Mouse (Mus musculus): ENCODE results near the gene Ripply2. TPM values are rescaled to one million over a fixed set of nuclear protein-coding genes. Genes with fewer than 3 reads are reported as not detected.

Ripply2 gene
- total RNA-seq, 2 experiments from 2014 or later = not detected

GRCm38 (mm10) chr9:87025764-87026163 lies 10.4 kb downstream of the Ripply2 start:
- no peak for DNase-seq

- peak; percentile 56 for DNase-seq
These were observed 12.2 kb downstream of the Ripply2 start for GRCm38 (mm10) chr9:87027423-87028084.

DNA sequence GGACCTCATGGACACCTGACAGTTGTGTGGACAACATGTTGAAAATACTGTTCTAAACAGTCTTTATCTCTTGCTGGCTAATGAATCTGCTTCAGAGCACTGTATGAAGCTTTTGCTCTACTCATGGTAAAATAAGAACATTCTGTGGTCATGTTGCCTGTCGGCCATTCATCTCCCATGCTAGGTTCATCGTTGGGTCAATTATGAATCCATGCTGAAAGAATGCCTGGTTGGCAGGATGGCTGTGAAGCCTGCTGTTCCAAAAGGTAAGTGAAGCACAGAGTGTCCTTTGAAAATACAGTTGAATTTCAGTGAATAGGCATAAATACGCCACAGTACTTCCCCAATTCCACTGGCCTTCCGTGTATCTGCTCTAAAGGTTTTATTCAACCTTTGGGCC lies 16.9 kb downstream of the Ripply2 start:
- no peak for DNase-seq

GRCm38 (mm10) chr9:87034831-87035580 lies 19.7 kb downstream of the Ripply2 start:
- no peak for DNase-seq

DNA sequence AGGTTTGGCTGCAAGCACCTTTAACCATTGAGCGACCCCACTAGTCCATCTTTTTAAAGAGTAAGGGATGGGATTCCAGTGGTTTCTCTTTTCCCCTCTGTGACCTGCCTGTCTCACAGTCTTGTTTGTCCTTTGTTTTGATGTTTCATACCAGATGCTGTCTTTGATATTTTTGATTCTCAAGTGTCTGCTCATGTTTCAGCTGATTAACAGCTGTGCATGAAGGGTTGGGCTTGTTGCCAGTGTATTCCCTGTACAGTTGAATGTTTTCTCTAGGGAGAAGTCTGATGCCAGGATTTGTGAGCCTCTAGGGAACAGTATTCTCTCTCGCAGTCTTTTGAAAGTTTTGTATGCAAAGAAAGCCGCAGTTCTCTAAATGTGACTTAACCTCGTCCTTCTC lies 34.1 kb downstream of the Ripply2 start:
- DNase-seq = no peak

DNA sequence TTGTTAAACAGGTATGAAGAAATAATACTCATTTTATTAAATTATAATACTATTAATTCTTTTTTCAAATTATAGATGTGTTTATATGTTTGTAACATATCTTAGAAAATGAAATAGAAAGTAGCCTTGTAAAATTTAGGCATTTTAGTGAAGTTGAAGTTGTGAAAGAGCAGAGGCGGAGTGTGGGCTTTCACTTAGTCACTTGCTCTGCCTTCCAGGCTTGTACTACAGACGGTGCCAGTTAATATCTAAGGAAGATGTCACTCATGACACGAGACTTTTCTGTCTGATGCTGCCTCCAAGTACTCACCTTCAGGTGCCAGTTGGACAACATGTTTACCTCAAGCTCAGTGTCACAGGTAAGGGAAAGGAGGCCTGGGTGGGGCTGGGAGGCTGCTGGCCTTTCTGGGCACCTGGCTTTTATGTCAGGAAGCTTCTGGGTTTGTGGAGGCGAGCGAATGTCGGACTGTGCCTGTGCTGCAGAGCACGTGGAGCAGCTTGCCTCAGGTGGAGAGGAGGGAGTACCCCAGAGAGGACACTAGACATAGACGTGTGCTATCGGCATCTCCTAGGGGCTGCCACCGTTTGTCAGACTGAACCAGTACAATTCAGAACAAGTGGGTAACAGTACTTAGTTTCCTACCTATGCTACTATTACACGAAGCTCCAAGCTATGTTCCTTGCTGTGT lies 40.4 kb downstream of the Ripply2 start:
- DNase-seq = no peak

DNA sequence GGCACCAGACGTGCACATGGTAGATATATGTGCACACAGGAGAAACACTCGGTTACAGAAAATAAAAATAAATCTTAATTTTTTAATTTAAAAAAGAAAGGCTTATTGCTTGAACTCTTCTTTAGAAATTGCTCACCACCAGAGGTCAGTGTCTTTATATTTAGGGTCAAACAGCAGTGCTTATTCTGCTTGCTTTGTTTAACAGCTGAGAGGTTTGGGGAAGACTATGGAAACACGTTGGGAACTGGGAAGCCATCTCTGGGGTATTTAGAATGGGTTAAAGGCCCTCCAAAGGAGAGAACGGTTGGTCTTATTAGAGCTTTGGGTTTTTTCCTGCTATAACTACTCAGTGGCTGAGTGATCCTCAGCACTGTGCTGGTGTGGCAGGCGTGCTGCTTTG lies 47.0 kb downstream of the Ripply2 start:
- no peak for DNase-seq

GRCm38 (mm10) chr9:87068160-87068559 lies 52.8 kb downstream of the Ripply2 start:
- DNase-seq = no peak

Other genes starting within 250 kb of the Ripply2 start
- gene Snap91, start 134.9 kb upstream of the Ripply2 start, total RNA-seq (2021) = 1 to 10 TPM; 1.2 to 1.3 TPM
- gene Cyb5r4, start 6.5 kb downstream of the Ripply2 start, total RNA-seq (2021) = 10 to 100 TPM; 20.4 to 21.1 TPM
- 1 to 10 TPM in 1 of 2 experiments, under 1 TPM in 1; 0.75 to 1.2 TPM for gene Mrap2, start 128.8 kb downstream of the Ripply2 start, total RNA-seq (2021)
- 1 to 10 TPM; 2.3 to 3.5 TPM for gene Cep162, start 240.0 kb downstream of the Ripply2 start, total RNA-seq (2021)